Mouse (Mus musculus) hindbrain, embryonic 14.5 days (tissue): Measurements from ENCODE around the gene Tlcd1. TPM values are rescaled to one million over a fixed set of nuclear protein-coding genes. Genes with fewer than 3 reads are reported as not detected.
A peak's percentile ranks its signal among the peaks of the same experiment; 100 is the strongest.

Experiments
- ATAC-seq: fragments of 200-750 bp; cut with Nextera tagmentation; 2 replicates; pipeline ENCODE4 v1.8.0; 2017; ENCODE audit warnings: moderate number of reproducible peaks, mild to moderate bottlenecking, moderate TSS enrichment, moderate library complexity; ENCODE audit not compliant: low FRiP score
- DNase-seq: peaks from one replicate; pipeline ENCODE4 v3.0.0-alpha.2; 2015; ENCODE audit warnings: low spot score
- H3K27ac ChIP-seq: fragments of 300-500 bp; sonication (generic); 2 replicates; pipeline ENCODE4 v1.5.1; 2014; ENCODE audit warnings: mild to moderate bottlenecking, moderate library complexity
- H3K27me3 ChIP-seq: fragments of 300-500 bp; sonication (generic); 2 replicates; pipeline ENCODE4 v1.6.1; 2014; ENCODE audit warnings: mild to moderate bottlenecking, low read length, mixed read lengths; ENCODE audit not compliant: control insufficient read depth, insufficient read depth
- H3K36me3 ChIP-seq: fragments of 300-500 bp; sonication (generic); replicated peaks from 2 replicates; pipeline ENCODE4 v1.6.1; 2014; ENCODE audit not compliant: control insufficient read depth, insufficient read depth
- H3K4me1 ChIP-seq: fragments of 300-500 bp; sonication (generic); replicated peaks from 2 replicates; pipeline ENCODE4 v1.6.1; 2014; ENCODE audit warnings: antibody characterized with exemption, low read length, mixed read lengths; ENCODE audit not compliant: control insufficient read depth, insufficient read depth
- H3K4me2 ChIP-seq: fragments of 300-500 bp; sonication (generic); replicated peaks from 2 replicates; pipeline ENCODE4 v1.6.1; 2014; ENCODE audit warnings: mild to moderate bottlenecking, moderate library complexity
- H3K4me3 ChIP-seq: fragments of 300-500 bp; sonication (generic); replicated peaks from 2 replicates; pipeline ENCODE4 v1.5.1; 2014; ENCODE audit warnings: mild to moderate bottlenecking, low read length
- H3K9ac ChIP-seq: fragments of 300-500 bp; sonication (generic); 2 replicates; pipeline ENCODE4 v1.6.1; 2014
- H3K9me3 ChIP-seq: fragments of 300-500 bp; sonication (generic); 2 replicates; pipeline ENCODE4 v1.6.1; 2016; ENCODE audit warnings: low read length; ENCODE audit not compliant: control insufficient read depth
- WGBS: fragments of 180-500 bp; shearing (Covaris S2); extraction: QIAGEN DNeasy Blood & Tissue Kit; methylation state at CpG from one replicate; pipeline ENCODE4 v1.1.7; 2014; 5-methylcytosine and 5-hydroxymethylcytosine counted together
- microRNA-seq: library from miRNA; unstranded; fragments of <30 nt; microRNA quantifications from one replicate; pipeline ENCODE4, GENCODE M21; 2016
- polyA plus RNA-seq: library from polyadenylated mRNA; unstranded; fragments of >200 nt; fragmentation: Nextera tagmentation; extraction: Ambion mirVana; gene quantifications from 2 replicates; pipeline ENCODE4 v1.2.1, GENCODE M21; 2014

Gene Tlcd1
- polyA plus RNA-seq, 1 experiment from 2014 or later = 13.4 TPM

GRCm38 (mm10) chr11:78207190-78207589 lies 30.7 kb downstream of the Tlcd1 start:
- 78% methylated on average over 7 of the region's 7 CpGs for WGBS
- Histone ChIP-seq H3K4me3 (no peak overlapping the region), H3K4me2 (no peak overlapping the region), H3K4me1 (no peaks in the 10 kb centered on the region), H3K9me3 (no peaks in the 10 kb centered on the region), H3K27ac (no peak overlapping the region), H3K36me3 (peaks cover 86% of the 10 kb centered on the region), H3K27me3 (no peaks in the 10 kb centered on the region), H3K9ac (no peak overlapping the region)
- DNase-seq = no peak
- ATAC-seq = no peak

- ATAC-seq (no peak), DNase-seq (no peak)
- H3K4me1 ChIP-seq = no peaks in the 10 kb centered on the region
- H3K9me3 ChIP-seq = no peaks in the 10 kb centered on the region
- WGBS = 95% methylated on average over 6 of the region's 6 CpGs
- H3K9ac ChIP-seq = no peak overlapping the region
- H3K27ac ChIP-seq = no peak overlapping the region
- H3K36me3 ChIP-seq = peaks cover 100% of the 10 kb centered on the region
- H3K4me3 ChIP-seq = no peak overlapping the region
- H3K27me3 ChIP-seq = no peaks in the 10 kb centered on the region
- H3K4me2 ChIP-seq = no peak overlapping the region
Measured at GRCm38 (mm10) chr11:78209886-78210285, 33.4 kb downstream of the Tlcd1 start.

- H3K4me3 ChIP-seq = no peak overlapping the region
- no peaks in the 10 kb centered on the region for H3K4me1 ChIP-seq
- no peaks in the 10 kb centered on the region for H3K9me3 ChIP-seq
- H3K9ac ChIP-seq = no peak overlapping the region
- ATAC-seq (no peak), DNase-seq (no peak)
- H3K27ac ChIP-seq = no peak overlapping the region
- no peaks in the 10 kb centered on the region for H3K27me3 ChIP-seq
- 72% methylated on average over 7 of the region's 7 CpGs for WGBS
- H3K4me2 ChIP-seq = no peak overlapping the region
- H3K36me3 ChIP-seq = peaks cover 100% of the 10 kb centered on the region
Measured at GRCm38 (mm10) chr11:78210615-78211014, 34.1 kb downstream of the Tlcd1 start.

GRCm38 (mm10) chr11:78211513-78211912 lies 35.0 kb downstream of the Tlcd1 start:
- Histone ChIP-seq H3K36me3 (peaks cover 100% of the 10 kb centered on the region), H3K27ac (no peak overlapping the region), H3K27me3 (no peaks in the 10 kb centered on the region), H3K4me1 (no peaks in the 10 kb centered on the region), H3K4me3 (no peak overlapping the region), H3K9ac (no peak overlapping the region), H3K9me3 (no peaks in the 10 kb centered on the region), H3K4me2 (no peak overlapping the region)
- DNase-seq (no peak), ATAC-seq (no peak)
- WGBS = 91% methylated on average over 5 of the region's 5 CpGs

GRCm38 (mm10) chr11:78213086-78213817 lies 36.7 kb downstream of the Tlcd1 start:
- WGBS = 93% methylated on average over 14 of the region's 14 CpGs
- H3K27me3 ChIP-seq = no peaks in the 10 kb centered on the region
- DNase-seq = no peak
- no peaks in the 10 kb centered on the region for H3K4me1 ChIP-seq
- no peak for ATAC-seq
- no peak overlapping the region for H3K4me3 ChIP-seq
- peaks cover 100% of the 10 kb centered on the region for H3K36me3 ChIP-seq
- H3K4me2 ChIP-seq = no peak overlapping the region
- H3K27ac ChIP-seq = no peak overlapping the region
- no peaks in the 10 kb centered on the region for H3K9me3 ChIP-seq
- no peak overlapping the region for H3K9ac ChIP-seq

- no peak overlapping the region for H3K4me2 ChIP-seq
- no peaks in the 10 kb centered on the region for H3K9me3 ChIP-seq
- no peak for DNase-seq
- peaks cover 100% of the 10 kb centered on the region for H3K36me3 ChIP-seq
- no peak overlapping the region for H3K9ac ChIP-seq
- H3K27ac ChIP-seq = no peak overlapping the region
- no peak overlapping the region for H3K4me3 ChIP-seq
- 85% methylated on average over 11 of the region's 11 CpGs for WGBS
- no peaks in the 10 kb centered on the region for H3K4me1 ChIP-seq
- ATAC-seq = peak; percentile 24; the same call in 1 of the 2 replicates
- no peaks in the 10 kb centered on the region for H3K27me3 ChIP-seq
Measured at GRCm38 (mm10) chr11:78215709-78216317, 39.3 kb downstream of the Tlcd1 start.

- H3K4me1 ChIP-seq = no peaks in the 10 kb centered on the region
- no peak for DNase-seq
- no peaks in the 10 kb centered on the region for H3K9me3 ChIP-seq
- peaks cover 98% of the 10 kb centered on the region for H3K36me3 ChIP-seq
- H3K4me3 ChIP-seq = no peak overlapping the region
- ATAC-seq = no peak
- 92% methylated on average over 4 of the region's 4 CpGs for WGBS
- no peak overlapping the region for H3K27ac ChIP-seq
- no peaks in the 10 kb centered on the region for H3K27me3 ChIP-seq
- no peak overlapping the region for H3K9ac ChIP-seq
- H3K4me2 ChIP-seq = no peak overlapping the region
Measured at GRCm38 (mm10) chr11:78223586-78223985, 47.1 kb downstream of the Tlcd1 start.

Small RNA genes within 50 kb of the gene (microRNA-seq; reads per million reads assigned to microRNA genes)
- gene Mir7653 = not detected

Other genes with a start within 250 kb of the Tlcd1 start
- 110 TPM in 2 replicates for gene Sez6, start 245.9 kb upstream of the Tlcd1 start, polyA plus RNA-seq
- gene Phf12, start 194.0 kb upstream of the Tlcd1 start, polyA plus RNA-seq = 14.2 and 15.4 TPM in 2 replicates
- gene Dhrs13, start 144.4 kb upstream of the Tlcd1 start, polyA plus RNA-seq = 58.8 and 59.8 TPM in 2 replicates
- gene Flot2, start 138.8 kb upstream of the Tlcd1 start, polyA plus RNA-seq = 92.4 and 98.4 TPM in 2 replicates
- gene Eral1, start 96.3 kb upstream of the Tlcd1 start, polyA plus RNA-seq = 30.3 and 32.6 TPM in 2 replicates
- 28.7 and 31.0 TPM in 2 replicates for gene Fam222b, start 82.1 kb upstream of the Tlcd1 start, polyA plus RNA-seq
- gene Traf4, start 11.1 kb upstream of the Tlcd1 start, polyA plus RNA-seq = 57.2 and 63.5 TPM in 2 replicates
- gene Nek8, start within 50 bp of the Tlcd1 start, polyA plus RNA-seq = 4.6 and 6.0 TPM in 2 replicates
- gene Rpl23a, start 6.9 kb downstream of the Tlcd1 start, polyA plus RNA-seq = 880 and 1,029 TPM in 2 replicates
- 46.4 and 53.2 TPM in 2 replicates for gene Rab34, start 11.7 kb downstream of the Tlcd1 start, polyA plus RNA-seq
- gene Proca1, start 16.7 kb downstream of the Tlcd1 start, polyA plus RNA-seq = 1.4 and 2.9 TPM in 2 replicates
- 94.5 and 103 TPM in 2 replicates for gene Sdf2, start 69.0 kb downstream of the Tlcd1 start, polyA plus RNA-seq
- gene Supt6, start 69.3 kb downstream of the Tlcd1 start, polyA plus RNA-seq = 24.4 and 25.3 TPM in 2 replicates
- gene 2610507B11Rik, start 85.0 kb downstream of the Tlcd1 start, polyA plus RNA-seq = 64.2 and 67.2 TPM in 2 replicates
- gene BC030499, start 114.1 kb downstream of the Tlcd1 start, polyA plus RNA-seq = 0.16 and 0.35 TPM in 2 replicates
- 5.6 and 9.2 TPM in 2 replicates for gene Spag5, start 124.8 kb downstream of the Tlcd1 start, polyA plus RNA-seq
- 278 and 292 TPM in 2 replicates for gene Aldoc, start 146.3 kb downstream of the Tlcd1 start, polyA plus RNA-seq
- gene Pigs, start 151.7 kb downstream of the Tlcd1 start, polyA plus RNA-seq = 76.4 and 76.5 TPM in 2 replicates
- gene Unc119, start 166.8 kb downstream of the Tlcd1 start, polyA plus RNA-seq = 82.6 and 95.8 TPM in 2 replicates
- not detected in 2 replicates for gene Foxn1, start 209.8 kb downstream of the Tlcd1 start, polyA plus RNA-seq
- not detected in 2 replicates for gene Slc13a2, start 245.5 kb downstream of the Tlcd1 start, polyA plus RNA-seq